Mouse (Mus musculus) forelimb bud, embryonic 11.5 days (tissue): Measurements from ENCODE around the gene Tnfaip8l2.

Source experiments
- DNase-seq: peaks from one replicate; pipeline ENCODE4 v3.0.0-alpha.2; 2012; ENCODE audit warnings: low read depth, low spot score

Tnfaip8l2 gene

GRCm38 (mm10) chr3:95141952-95142616 is at the start of gene Tnfaip8l2:
Gene Tnfaip8l2, minus strand, starts transcription at chr3:95142360.
- DNase-seq, result no peak

DNA sequence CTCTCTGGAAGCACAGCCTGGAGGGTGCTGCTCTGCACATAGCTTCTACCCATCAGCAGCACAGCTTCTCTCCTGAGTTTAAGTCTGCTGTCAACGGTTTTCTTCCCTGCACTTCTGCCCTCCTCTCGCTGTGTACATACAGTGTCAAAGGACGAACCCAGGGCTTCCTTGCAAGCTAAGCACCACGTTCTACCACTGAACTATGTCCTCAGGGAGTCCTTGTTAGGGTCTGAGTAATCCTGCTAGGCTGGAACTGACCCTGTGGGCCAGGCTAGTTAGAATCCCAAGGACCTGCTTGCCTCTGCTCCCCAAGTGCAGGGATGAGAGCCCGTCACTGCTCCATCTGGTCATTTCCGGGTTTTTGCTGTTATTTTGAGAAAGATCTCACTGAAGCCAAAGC is 44.7 kb upstream of the Tnfaip8l2 start:
- no peak for DNase-seq

DNA sequence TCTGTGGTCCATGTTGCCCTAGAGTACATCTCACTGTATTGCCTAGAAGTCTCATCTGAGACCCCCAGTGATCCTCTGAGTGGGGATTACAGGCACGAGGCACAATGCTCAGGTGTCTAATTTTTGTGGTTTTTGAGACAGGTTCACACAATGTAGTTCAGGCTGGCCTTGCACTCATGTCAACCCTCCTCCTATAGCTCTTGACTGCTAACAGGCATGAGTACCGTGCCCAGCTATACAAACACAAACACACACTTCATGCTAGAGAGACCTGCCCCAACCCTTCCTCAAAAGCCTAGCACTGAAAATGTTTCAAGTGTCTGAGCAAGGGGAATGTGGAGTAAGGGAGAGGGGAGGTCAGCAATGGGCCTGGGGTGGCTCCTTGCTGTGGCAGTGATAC is 43.9 kb upstream of the Tnfaip8l2 start:
- no peak for DNase-seq

GRCm38 (mm10) chr3:95184796-95185577 is 42.8 kb upstream of the Tnfaip8l2 start:
- DNase-seq, result no peak

DNA sequence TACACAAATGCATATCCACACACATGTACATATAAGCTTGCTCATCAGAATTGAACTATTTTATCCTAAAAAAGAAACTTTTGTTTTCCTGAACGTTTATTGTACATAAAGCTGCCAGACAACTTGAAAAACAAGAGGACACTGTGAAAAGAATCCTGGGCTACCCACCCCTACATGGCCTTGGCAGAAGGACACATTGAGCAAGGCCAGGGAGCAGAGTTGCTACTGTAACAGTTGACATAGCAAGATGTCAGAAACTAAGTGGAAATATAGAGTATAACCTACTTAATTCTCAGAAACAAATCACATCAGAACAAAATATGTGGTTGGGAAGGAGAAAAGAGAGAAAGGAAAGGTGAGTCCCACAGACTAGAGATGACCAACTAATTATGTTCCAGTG is 39.7 kb upstream of the Tnfaip8l2 start:
- DNase-seq, result no peak

GRCm38 (mm10) chr3:95179890-95180289 is 37.7 kb upstream of the Tnfaip8l2 start:
- no peak for DNase-seq

- no peak for DNase-seq
These were observed 36.8 kb upstream of the Tnfaip8l2 start for GRCm38 (mm10) chr3:95178948-95179347.

- no peak for DNase-seq
These were observed 35.4 kb upstream of the Tnfaip8l2 start for GRCm38 (mm10) chr3:95177583-95177982.

GRCm38 (mm10) chr3:95176500-95176899 is 34.3 kb upstream of the Tnfaip8l2 start:
- no peak for DNase-seq

DNA sequence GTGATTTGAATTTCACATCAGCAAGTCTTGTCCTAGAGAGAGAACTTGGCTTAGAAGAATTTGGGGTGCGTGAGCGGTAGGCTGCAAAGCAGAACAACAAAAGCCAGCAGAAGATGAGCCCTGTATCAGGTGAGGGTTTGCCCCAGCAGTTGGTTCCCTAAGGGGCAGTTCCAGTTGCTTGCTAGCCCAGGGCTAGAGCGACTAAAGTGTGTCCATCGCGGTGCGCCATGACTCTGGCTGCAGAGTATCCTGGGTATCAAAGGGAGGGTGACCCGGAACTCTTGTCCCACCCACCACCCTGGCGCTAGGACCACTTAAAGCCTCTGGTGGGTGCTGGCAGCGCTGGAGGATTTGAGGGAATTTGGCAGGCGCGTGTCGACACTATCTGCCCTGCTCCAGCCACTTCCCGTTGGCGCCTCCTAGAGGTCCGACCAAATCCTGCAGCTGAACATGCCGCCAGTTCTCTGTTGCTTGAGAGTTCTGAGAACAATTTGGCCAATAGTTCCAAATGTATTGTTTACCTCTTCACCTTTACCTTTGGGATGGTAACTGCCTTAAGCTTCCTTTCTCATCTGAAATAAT is 31.9 kb upstream of the Tnfaip8l2 start:
- peak; percentile 78 for DNase-seq

- DNase-seq, result no peak
These were observed 31.2 kb upstream of the Tnfaip8l2 start for GRCm38 (mm10) chr3:95173256-95173949.

DNA sequence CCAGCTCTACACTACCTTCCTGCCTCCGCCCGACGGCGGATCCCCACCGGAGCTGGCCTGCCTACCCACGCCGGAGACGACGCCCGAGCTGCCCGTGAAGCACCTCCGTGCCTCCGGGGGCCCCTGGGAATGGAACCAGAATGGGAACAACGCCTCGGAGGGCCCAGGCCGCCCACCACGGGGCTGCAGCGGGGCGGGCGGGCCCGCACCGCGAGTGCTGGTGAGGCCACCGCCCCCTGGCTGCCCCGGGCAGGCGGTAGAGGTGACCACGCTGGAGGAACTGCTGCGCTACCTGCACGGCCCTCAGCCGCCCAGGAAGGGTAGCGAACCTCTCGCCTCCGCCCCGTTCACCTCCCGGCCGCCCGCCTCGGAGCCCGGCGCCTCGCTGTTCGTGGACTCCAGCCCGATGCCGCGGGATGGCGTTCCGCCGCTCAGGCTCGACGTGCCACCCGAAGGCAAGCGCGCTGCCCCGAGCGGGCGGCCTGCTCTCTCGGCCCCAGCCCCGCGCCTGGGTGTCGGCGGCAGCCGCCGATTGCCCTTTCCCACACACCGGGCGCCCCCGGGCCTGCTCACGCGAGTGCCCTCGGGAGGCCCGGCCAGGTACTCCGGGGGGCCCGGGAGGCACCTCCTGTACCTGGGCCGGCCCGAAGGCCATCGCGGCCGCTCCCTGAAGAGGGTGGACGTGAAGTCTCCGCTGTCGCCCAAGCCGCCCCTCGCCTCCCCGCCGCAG is 30.5 kb upstream of the Tnfaip8l2 start:
- DNase-seq, result no peak

DNA sequence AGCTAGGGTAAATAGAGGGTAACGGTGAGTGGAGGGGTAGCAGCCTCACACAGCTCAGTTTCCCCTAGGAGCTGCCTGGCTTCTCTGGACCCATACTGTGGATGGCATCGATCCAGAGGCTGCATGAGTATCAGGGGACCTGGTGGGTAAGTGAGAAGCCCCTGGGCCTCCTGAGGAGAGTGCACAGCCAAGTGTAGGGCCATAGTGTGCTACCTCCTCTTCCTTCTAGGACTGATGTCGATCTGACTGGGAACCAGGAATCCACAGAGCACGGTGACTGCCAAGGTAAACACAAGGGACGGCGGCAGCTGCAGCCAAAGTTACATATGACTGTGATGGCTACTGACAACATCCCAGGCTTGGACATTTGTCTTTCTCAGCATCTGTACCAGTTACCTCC is 28.9 kb upstream of the Tnfaip8l2 start:
- DNase-seq, result no peak

GRCm38 (mm10) chr3:95169996-95170395 is 27.8 kb upstream of the Tnfaip8l2 start:
- DNase-seq, result no peak

DNA sequence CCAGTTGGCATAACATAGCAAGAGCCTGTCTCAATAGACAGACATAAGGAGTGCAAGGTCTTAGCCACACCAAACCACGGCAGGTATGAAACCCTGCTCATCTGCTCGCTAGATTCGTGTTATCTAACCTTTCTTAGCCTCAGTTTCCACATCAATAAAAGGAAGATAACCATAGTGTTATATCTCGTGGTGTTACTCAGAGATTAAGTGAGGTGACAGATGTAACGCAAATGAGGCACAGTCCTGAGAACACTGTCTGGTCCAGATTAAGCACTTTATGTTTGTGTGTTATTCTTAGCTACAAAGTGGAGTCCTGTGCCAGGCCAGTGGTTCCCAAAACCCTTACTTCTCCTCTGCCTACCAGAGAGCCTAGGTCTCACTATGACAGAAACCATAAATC is 22.7 kb upstream of the Tnfaip8l2 start:
- DNase-seq, result no peak

DNA sequence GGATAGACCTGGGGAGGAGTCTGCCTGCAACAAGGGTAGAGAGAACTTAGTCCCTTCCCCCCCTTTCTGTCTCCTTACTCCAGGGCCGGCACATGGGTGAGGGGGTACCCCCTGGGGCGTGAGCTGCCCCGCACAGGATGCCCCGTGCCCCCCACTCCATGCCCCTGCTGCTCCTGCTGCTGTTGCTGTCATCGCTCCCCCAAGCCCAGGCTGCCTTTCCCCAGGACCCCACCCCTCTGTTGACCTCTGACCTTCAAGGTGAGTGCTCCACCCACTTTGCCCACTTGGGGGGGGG is 22.0 kb upstream of the Tnfaip8l2 start:
- no peak for DNase-seq

GRCm38 (mm10) chr3:95163419-95164255 is 21.5 kb upstream of the Tnfaip8l2 start:
- DNase-seq, result no peak

- DNase-seq, result no peak
These were observed 20.1 kb upstream of the Tnfaip8l2 start for GRCm38 (mm10) chr3:95162345-95162628.

GRCm38 (mm10) chr3:95161618-95162344 is 19.6 kb upstream of the Tnfaip8l2 start:
- DNase-seq, result no peak

DNA sequence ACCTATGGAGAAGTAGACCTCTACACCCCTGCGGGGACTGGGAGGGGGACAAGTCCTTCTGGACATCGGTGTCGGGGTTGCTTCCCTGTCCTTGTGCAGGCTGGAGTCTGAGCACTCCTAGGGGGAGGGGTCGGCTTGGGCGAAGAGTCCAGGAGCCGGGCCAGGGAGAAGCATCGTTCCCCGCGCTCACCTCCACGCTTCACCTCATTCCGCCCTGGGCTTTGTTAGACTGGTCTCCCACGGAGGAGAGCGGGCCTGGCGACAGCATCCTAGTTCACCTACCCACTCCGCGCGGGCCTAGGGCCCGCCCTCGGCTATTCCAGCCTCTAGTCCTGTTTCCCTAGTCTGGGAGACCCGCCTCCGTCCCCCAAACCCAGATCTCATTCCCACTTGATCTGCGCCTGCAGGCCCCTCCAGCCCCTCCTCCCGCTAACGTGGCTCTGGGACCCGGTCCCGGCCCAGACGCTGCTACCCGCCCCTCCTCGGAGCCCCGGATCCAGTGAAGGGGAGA is 18.9 kb upstream of the Tnfaip8l2 start:
- peak; percentile 14 for DNase-seq
